Mouse (Mus musculus): Measurements from ENCODE around the gene Prok1.

DNA sequence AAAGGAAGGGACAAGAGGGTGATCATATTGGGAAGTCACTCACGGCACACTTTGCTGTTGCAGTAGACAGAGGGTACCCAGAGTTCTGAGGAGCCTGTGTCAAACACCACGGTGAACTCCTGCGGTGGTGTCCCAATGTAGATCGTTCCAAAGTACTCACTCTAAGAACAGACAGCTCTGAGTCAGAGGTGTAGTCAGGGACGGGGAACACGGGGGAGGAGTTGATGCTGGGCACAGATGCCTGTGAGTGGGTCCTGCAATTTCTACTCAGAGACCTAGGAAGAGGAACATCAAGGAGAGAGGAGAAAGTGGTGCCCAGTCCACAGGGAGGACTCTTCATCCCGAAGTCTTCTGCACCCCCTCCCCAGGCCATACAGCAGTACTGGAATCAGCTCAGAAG lies 20.9 kb downstream of the Prok1 start:
- TF ChIP-seq POLR2A (IDR thresholded peaks at IDR 0.05; ENCODE audit: low read depth, low read length) (no peak), CTCF (conservative IDR thresholded peaks at IDR 0.05; ENCODE audit: insufficient read depth, insufficient read length, low read depth, low read length) (no peak)

All from kidney, adult 2 months (tissue).